Mouse (Mus musculus) liver, adult 2 months (tissue): ENCODE data around the gene Maff. TPM values are rescaled to one million over a fixed set of nuclear protein-coding genes. Genes with fewer than 3 reads are reported as not detected.

Source experiments
- DNase-seq: peaks from one replicate; pipeline ENCODE4 v3.0.0-alpha.2; 2011; ENCODE audit warnings: low read depth, low spot score; ENCODE audit errors: extremely low read depth
- H3K27ac ChIP-seq: fragments of 200-500 bp; replicated peaks from 2 replicates; pipeline ENCODE4 v1.5.1; 2012; ENCODE audit warnings: low read depth, mild to moderate bottlenecking, control low read depth, inconsistent platforms, low read length; ENCODE audit not compliant: insufficient read depth
- H3K27me3 ChIP-seq: fragments of 200-500 bp; 2 replicates; pipeline ENCODE4 v1.6.1; 2012; ENCODE audit warnings: mild to moderate bottlenecking, moderate library complexity, low read length, inconsistent platforms; ENCODE audit not compliant: control insufficient read depth, insufficient read depth
- H3K36me3 ChIP-seq: fragments of 200-500 bp; 2 replicates; pipeline ENCODE4 v1.6.1; 2012; ENCODE audit warnings: low read length, inconsistent platforms; ENCODE audit not compliant: control insufficient read depth, insufficient read depth
- H3K4me1 ChIP-seq: fragments of 200-500 bp; 2 replicates; pipeline ENCODE4 v1.6.1; 2011; ENCODE audit warnings: low read length; ENCODE audit not compliant: control insufficient read depth, insufficient read depth
- H3K4me3 ChIP-seq: fragments of 200-500 bp; 2 replicates; pipeline ENCODE4 v1.5.1; 2011; ENCODE audit warnings: low read depth, mild to moderate bottlenecking, control low read depth, low read length, moderate library complexity; ENCODE audit not compliant: insufficient read depth
- H3K79me2 ChIP-seq: fragments of 200-500 bp; 2 replicates; pipeline ENCODE4 v1.6.1; 2012; ENCODE audit warnings: inconsistent platforms, mild to moderate bottlenecking, low read length, moderate library complexity; ENCODE audit not compliant: control insufficient read depth, insufficient read depth
- H3K9ac ChIP-seq: fragments of 200-500 bp; 2 replicates; pipeline ENCODE4 v1.6.1; 2012; ENCODE audit warnings: low read depth, mild to moderate bottlenecking, control low read depth, inconsistent platforms, low read length
- CTCF ChIP-seq: fragments of 200-500 bp; IDR thresholded peaks from 2 replicates; pipeline ENCODE4 v1.5.1; 2011; ENCODE audit warnings: low read depth, low read length, control low read depth
- POLR2A ChIP-seq: fragments of 200-500 bp; IDR thresholded peaks from 2 replicates; pipeline ENCODE4 v1.6.1; 2011; ENCODE audit warnings: low read length, control low read depth; ENCODE audit not compliant: insufficient read depth; ENCODE audit errors: extremely low read depth
- WGBS: fragments of 180-500 bp; shearing (Covaris S2); methylation state at CpG from one replicate; pipeline ENCODE4 v1.1.7; 2018; 5-methylcytosine and 5-hydroxymethylcytosine counted together
- polyA plus RNA-seq: library from polyadenylated mRNA; depleted of rRNA; stranded (reverse); fragments of >200 nt; gene quantifications from 2 replicates; pipeline ENCODE4 v1.2.3, GENCODE M21; 2012
- total RNA-seq: library from RNA; depleted of rRNA; stranded (reverse); fragments of >200 nt; gene quantifications from 2 replicates; pipeline ENCODE4 v1.2.3, GENCODE M21; 2014

The Maff gene
- total and polyA plus RNA-seq, 2 experiments = 0.89 to 8.5 TPM

DNA sequence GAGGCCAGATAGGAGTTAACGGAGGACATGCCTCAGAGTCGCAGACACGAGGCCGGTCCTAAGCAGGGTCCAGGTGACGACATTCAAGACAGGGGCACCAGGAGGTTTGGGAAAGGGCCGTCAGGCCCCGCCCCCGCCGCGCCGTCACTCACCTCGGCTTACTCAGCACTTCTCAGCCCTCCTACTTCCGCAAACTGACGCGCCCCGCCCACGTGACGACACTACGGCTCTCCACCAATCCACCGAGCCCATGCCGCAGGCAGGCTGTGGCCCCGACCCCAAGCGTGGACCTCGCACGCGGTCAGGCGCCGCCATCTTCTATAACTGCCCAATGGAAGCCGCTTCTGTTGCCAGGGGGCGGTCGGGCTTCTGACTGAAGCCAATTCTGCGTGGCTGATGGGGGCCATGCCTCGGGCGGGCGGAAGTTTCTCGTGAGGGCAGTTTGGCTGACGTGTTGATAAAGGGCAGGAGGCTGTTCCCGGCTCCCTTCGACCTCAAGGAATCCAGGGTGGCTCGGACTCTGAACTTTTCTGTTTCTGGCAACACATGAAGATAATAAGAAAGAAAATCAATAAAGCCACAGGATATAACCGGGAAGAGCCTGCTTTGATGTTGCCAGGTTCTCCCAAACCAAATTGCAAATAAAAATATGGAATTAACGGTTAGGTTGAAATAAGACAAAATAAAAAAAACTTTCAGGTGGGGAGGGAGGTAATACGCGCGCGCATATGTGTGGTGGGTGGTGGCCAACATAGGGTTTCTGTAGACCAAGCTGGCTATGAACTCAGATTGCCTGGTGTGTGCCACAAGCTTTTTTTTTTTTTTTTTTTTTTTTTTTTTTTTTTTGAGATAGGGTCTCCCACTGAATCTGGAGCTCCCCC is 18.1 kb upstream of the Maff start, which contains the start of gene Pla2g6:
Gene Pla2g6, minus strand, starts transcription at position 333 of the 881 bp plus-strand sequence.
- no peaks in the 10 kb centered on the region for H3K36me3 ChIP-seq
- no peaks in the 10 kb centered on the region for H3K27me3 ChIP-seq
- peak; percentile 97 for DNase-seq
- H3K4me3 ChIP-seq = peak within 1 kb of the TSS; percentile 57
- peak within 1 kb of the TSS; percentile 79 for H3K9ac ChIP-seq
- H3K4me1 ChIP-seq = peaks cover 33% of the 10 kb centered on the region
- TF ChIP-seq POLR2A = 0 out of 2 replicates have a peak, but pooled peaks have one; percentile 69
- TF ChIP-seq CTCF = no peak
- 0 out of 2 replicates have a peak, but pooled peaks cover 6% of the 10 kb centered on the region for H3K79me2 ChIP-seq
- H3K27ac ChIP-seq = peak within 1 kb of the TSS; percentile 94
- under 1% methylated on average over 46 of the region's 46 CpGs for WGBS

DNA sequence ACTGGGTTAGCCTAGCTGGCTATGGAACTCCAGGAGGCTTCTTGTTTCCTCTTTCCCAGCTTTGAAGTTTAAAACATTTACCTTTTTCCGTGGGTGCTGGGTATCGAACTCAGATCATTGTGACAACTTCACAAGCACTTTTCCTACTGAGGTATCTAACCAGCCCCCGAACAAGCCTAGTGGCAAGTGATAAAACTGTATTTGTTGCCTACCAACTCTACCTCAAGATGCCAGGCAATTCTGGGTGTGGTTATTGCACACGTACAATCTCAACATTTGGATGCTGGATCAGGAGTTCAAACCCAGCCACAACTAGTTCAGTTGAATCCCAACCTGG is 17.5 kb upstream of the Maff start:
- peaks cover 30% of the 10 kb centered on the region for H3K4me1 ChIP-seq
- peak overlapping the region; percentile 62 for H3K27ac ChIP-seq
- WGBS = 66% methylated on average over 4 of the region's 4 CpGs

DNA sequence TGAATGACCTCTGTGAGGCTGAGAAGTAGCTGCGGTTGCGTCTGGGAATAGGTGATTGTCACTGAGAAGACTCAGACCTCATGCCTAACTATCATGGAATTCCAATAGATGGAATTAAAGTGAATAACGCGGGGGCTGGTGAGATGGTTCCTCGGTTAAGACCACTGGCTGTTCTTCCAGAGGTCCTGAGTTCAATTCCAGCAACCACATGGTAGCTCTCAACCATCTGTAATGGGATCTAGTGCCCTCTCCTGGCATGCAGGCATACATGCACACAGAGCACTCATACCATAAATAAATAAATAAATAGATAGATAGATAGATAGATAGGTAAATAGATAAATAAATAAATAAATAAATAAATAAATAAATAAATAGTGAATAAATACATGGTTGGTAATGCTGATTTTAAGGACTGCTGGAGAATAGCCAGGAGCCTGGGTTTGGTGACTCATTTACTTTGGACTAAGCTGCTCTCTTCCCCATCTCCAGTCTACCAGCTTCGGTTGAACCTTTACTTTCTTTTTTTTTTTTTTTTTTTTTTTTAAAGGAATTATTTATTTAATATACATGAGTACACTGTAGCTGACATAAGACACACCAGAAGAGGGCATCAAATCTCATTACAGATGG is 17.0 kb upstream of the Maff start:
- 0 out of 2 replicates have a peak, but pooled peaks cover 6% of the 10 kb centered on the region for H3K79me2 ChIP-seq
- no peaks in the 10 kb centered on the region for H3K36me3 ChIP-seq
- TF ChIP-seq POLR2A = no peak
- TF ChIP-seq CTCF = no peak
- H3K27me3 ChIP-seq = no peaks in the 10 kb centered on the region
- WGBS = 93% methylated on average over 6 of the region's 6 CpGs
- H3K4me1 ChIP-seq = peaks cover 30% of the 10 kb centered on the region
- H3K9ac ChIP-seq = no peak overlapping the region
- no peak for DNase-seq
- H3K27ac ChIP-seq = no peak overlapping the region
- no peak overlapping the region for H3K4me3 ChIP-seq

More for the DNA sequence above, 17.5 kb upstream of the Maff start:
- no peak for DNase-seq
- Histone ChIP-seq H3K4me3 (no peak overlapping the region), H3K27me3 (no peaks in the 10 kb centered on the region), H3K9ac (no peak overlapping the region), H3K36me3 (no peaks in the 10 kb centered on the region), H3K79me2 (0 out of 2 replicates have a peak, but pooled peaks cover 6% of the 10 kb centered on the region)
- no peak for TF ChIP-seq CTCF
- TF ChIP-seq POLR2A = no peak

DNA sequence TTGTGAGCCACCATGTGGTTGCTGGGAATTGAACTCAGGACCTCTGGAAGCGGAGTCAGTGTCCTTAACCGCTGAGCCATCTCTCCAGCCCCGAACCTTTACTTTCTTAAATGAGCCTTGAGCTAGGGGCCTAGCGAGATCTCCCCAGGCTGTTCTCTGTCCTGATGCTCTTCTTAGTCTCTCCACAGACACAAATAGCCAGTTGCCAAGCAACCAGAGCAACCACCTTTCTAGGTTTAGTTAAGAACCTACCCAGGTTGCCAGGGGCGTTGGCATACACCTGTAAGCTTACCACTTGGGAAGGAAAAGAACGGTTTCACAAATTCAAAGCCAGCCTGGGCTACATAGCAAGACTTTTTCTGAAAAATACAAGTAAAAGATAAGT is 16.4 kb upstream of the Maff start:
- 94% methylated on average over 6 of the region's 6 CpGs for WGBS
- 0 out of 2 replicates have a peak, but pooled peaks cover 6% of the 10 kb centered on the region for H3K79me2 ChIP-seq
- H3K27ac ChIP-seq = no peak overlapping the region
- H3K4me3 ChIP-seq = no peak overlapping the region
- H3K27me3 ChIP-seq = no peaks in the 10 kb centered on the region
- no peak for DNase-seq
- H3K4me1 ChIP-seq = peaks cover 26% of the 10 kb centered on the region
- no peak overlapping the region for H3K9ac ChIP-seq
- TF ChIP-seq CTCF = no peak
- TF ChIP-seq POLR2A = no peak
- no peaks in the 10 kb centered on the region for H3K36me3 ChIP-seq

DNA sequence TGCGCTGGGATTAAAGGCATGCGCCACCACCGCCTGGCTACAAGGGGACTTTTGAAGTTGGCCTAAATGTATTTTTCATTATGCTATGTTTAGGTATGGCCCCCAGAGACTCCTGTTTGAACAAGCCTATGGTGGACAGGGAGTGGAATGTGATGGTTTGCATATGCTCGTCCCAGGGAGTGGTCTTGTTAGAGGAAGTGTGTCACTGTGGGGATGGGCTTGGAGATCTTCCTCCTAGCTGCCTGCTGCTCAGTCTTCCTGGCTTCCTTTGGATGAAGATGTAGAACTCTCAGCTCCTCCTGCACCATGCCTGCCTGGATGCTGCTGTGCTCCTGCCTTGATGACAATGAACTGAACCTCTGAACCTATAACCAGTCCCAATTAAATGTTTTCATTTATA is 15.9 kb upstream of the Maff start:
- 0 out of 2 replicates have a peak, but pooled peaks cover 4% of the 10 kb centered on the region for H3K79me2 ChIP-seq
- no peaks in the 10 kb centered on the region for H3K36me3 ChIP-seq
- 90% methylated on average over 4 of the region's 4 CpGs for WGBS
- no peaks in the 10 kb centered on the region for H3K27me3 ChIP-seq
- no peak for DNase-seq
- no peak overlapping the region for H3K4me3 ChIP-seq
- H3K9ac ChIP-seq = no peak overlapping the region
- H3K27ac ChIP-seq = no peak overlapping the region
- no peak for TF ChIP-seq CTCF
- peaks cover 23% of the 10 kb centered on the region for H3K4me1 ChIP-seq

DNA sequence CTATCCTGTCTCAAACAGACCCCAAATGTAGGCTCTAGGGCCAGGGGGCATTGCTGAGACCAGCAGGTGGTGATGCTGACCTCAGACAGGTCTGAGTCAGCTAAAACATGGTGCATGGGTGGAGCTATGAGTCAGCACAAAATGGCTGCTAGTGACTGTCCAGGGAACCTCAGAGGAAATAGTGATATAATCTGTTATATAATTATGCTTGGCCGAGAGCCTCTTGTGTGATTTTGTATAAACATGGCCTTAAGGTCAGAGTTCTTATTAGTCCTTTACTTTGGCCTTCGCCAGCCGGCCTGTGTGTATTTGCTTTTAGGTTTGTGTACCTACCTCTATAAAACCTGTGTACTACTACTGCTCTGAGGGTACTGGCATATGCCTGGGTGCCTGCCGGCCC is 13.0 kb upstream of the Maff start:
- peaks cover 11% of the 10 kb centered on the region for H3K4me1 ChIP-seq
- no peaks in the 10 kb centered on the region for H3K79me2 ChIP-seq
- H3K9ac ChIP-seq = no peak overlapping the region
- no peak for TF ChIP-seq CTCF
- no peak for TF ChIP-seq POLR2A
- WGBS = 4% methylated on average over 4 of the region's 4 CpGs
- no peaks in the 10 kb centered on the region for H3K36me3 ChIP-seq
- peak overlapping the region; percentile 84 for H3K27ac ChIP-seq
- no peak overlapping the region for H3K4me3 ChIP-seq
- DNase-seq = peak; percentile 95
- no peaks in the 10 kb centered on the region for H3K27me3 ChIP-seq
